Mouse (Mus musculus): ENCODE data around the gene Jam3. TPM values are rescaled to one million over a fixed set of nuclear protein-coding genes. Genes with fewer than 3 reads are reported as not detected.

Jam3 gene
- polyA plus RNA-seq, 1 experiment from 2014 or later: 78.3 TPM

- Histone ChIP-seq H3K9ac (ENCODE audit: low read depth, low read length) (no peak overlapping the region), H3K4me2 (replicated peaks; ENCODE audit: low read depth, low read length) (no peak overlapping the region), H3K4me1 (ENCODE audit: control insufficient read depth, insufficient read depth, low read length) (peaks cover 6% of the 10 kb centered on the region; the same call in 1 of the 2 replicates), H3K27ac (ENCODE audit: low read depth, low read length) (no peak overlapping the region), H3K4me3 (ENCODE audit: low read length) (no peak overlapping the region), H3K27me3 (ENCODE audit: control insufficient read depth, insufficient read depth, low read length) (no peaks in the 10 kb centered on the region), H3K9me3 (ENCODE audit: control insufficient read depth, low read length) (no peaks in the 10 kb centered on the region), H3K36me3 (ENCODE audit: control insufficient read depth, insufficient read depth, low read length) (no peaks in the 10 kb centered on the region)
- ATAC-seq (ENCODE audit: low FRiP score, low TSS enrichment): no peak
- WGBS: 71% methylated on average over 8 of the region's 8 CpGs
Measured at GRCm38 (mm10) chr9:27190461-27190860, 35.2 kb upstream of the Jam3 start.

DNA sequence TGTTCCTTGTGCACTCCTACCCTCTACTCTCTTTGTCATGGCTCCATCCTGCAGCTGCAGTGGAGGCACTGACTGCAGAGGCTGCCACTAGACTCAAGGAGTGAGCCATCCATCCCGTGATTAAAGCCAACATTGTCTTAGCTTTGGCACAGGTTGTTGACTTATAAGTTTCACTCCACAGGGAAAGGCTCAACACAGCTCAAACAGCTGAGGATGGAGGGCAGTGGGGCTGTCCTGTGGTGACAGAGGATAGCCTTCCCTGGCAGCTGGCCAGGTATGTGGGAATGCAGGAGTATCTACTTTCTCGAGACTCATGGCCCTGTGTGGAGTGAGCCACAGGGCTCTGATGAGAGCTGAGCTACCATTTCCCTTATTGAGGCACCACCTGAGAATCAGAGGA, 34.1 kb upstream of the Jam3 start:
- Histone ChIP-seq H3K27ac (ENCODE audit: low read depth, low read length) (no peak overlapping the region), H3K27me3 (ENCODE audit: control insufficient read depth, insufficient read depth, low read length) (no peaks in the 10 kb centered on the region), H3K36me3 (ENCODE audit: control insufficient read depth, insufficient read depth, low read length) (no peaks in the 10 kb centered on the region), H3K4me3 (ENCODE audit: low read length) (no peak overlapping the region), H3K4me2 (replicated peaks; ENCODE audit: low read depth, low read length) (no peak overlapping the region), H3K9me3 (ENCODE audit: control insufficient read depth, low read length) (no peaks in the 10 kb centered on the region), H3K4me1 (ENCODE audit: control insufficient read depth, insufficient read depth, low read length) (peaks cover 6% of the 10 kb centered on the region; the same call in 1 of the 2 replicates), H3K9ac (ENCODE audit: low read depth, low read length) (no peak overlapping the region)
- 60% methylated on average over 2 of the region's 2 CpGs for WGBS
- ATAC-seq (ENCODE audit: low FRiP score, low TSS enrichment): no peak

- no peaks in the 10 kb centered on the region for H3K36me3 ChIP-seq (ENCODE audit: control insufficient read depth, insufficient read depth, low read length)
- ATAC-seq (ENCODE audit: low FRiP score, low TSS enrichment): no peak
- no peaks in the 10 kb centered on the region for H3K27me3 ChIP-seq (ENCODE audit: control insufficient read depth, insufficient read depth, low read length)
- H3K4me1 ChIP-seq (ENCODE audit: control insufficient read depth, insufficient read depth, low read length): peaks cover 6% of the 10 kb centered on the region; the same call in 1 of the 2 replicates
- no peak overlapping the region for H3K9ac ChIP-seq (ENCODE audit: low read depth, low read length)
- H3K4me3 ChIP-seq (ENCODE audit: low read length): no peak overlapping the region
- H3K4me2 ChIP-seq (replicated peaks; ENCODE audit: low read depth, low read length): no peak overlapping the region
- no peak overlapping the region for H3K27ac ChIP-seq (ENCODE audit: low read depth, low read length)
- H3K9me3 ChIP-seq (ENCODE audit: control insufficient read depth, low read length): no peaks in the 10 kb centered on the region
- 77% methylated on average over 7 of the region's 7 CpGs for WGBS
Measured at GRCm38 (mm10) chr9:27188677-27189241, 33.5 kb upstream of the Jam3 start.

DNA sequence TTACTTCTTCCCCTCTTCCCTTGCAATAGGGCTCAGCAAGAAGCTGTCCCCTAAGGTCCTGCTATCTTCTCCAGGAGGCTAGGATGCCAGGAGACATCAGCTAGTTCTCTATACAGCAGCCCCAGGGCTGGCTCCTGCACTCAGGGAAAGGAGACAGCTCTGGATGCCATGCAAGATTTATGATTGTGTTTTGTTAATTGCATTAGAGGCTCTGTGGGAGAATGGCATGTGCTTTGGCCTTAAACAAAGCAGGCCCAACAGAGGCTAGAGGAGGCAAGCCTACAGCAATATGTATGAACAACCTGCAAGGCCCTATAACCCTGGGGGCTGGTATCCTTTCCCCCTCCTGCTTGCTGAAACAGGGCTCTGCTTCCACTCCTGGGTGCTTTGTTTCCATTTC, 30.6 kb upstream of the Jam3 start:
- Histone ChIP-seq H3K27me3 (ENCODE audit: control insufficient read depth, insufficient read depth, low read length) (no peaks in the 10 kb centered on the region), H3K9me3 (ENCODE audit: control insufficient read depth, low read length) (no peaks in the 10 kb centered on the region), H3K4me3 (ENCODE audit: low read length) (no peak overlapping the region), H3K9ac (ENCODE audit: low read depth, low read length) (no peak overlapping the region), H3K36me3 (ENCODE audit: control insufficient read depth, insufficient read depth, low read length) (no peaks in the 10 kb centered on the region), H3K27ac (ENCODE audit: low read depth, low read length) (no peak overlapping the region), H3K4me1 (ENCODE audit: control insufficient read depth, insufficient read depth, low read length) (no peaks in the 10 kb centered on the region), H3K4me2 (replicated peaks; ENCODE audit: low read depth, low read length) (no peak overlapping the region)
- no peak; the same call in 1 of the 2 replicates for ATAC-seq (ENCODE audit: low FRiP score, low TSS enrichment)

- Histone ChIP-seq H3K9ac (ENCODE audit: low read depth, low read length) (no peak overlapping the region), H3K27ac (ENCODE audit: low read depth, low read length) (no peak overlapping the region), H3K4me2 (replicated peaks; ENCODE audit: low read depth, low read length) (no peak overlapping the region), H3K27me3 (ENCODE audit: control insufficient read depth, insufficient read depth, low read length) (no peaks in the 10 kb centered on the region), H3K9me3 (ENCODE audit: control insufficient read depth, low read length) (no peaks in the 10 kb centered on the region), H3K4me3 (ENCODE audit: low read length) (no peak overlapping the region), H3K36me3 (ENCODE audit: control insufficient read depth, insufficient read depth, low read length) (no peaks in the 10 kb centered on the region), H3K4me1 (ENCODE audit: control insufficient read depth, insufficient read depth, low read length) (no peaks in the 10 kb centered on the region)
- no peak for ATAC-seq (ENCODE audit: low FRiP score, low TSS enrichment)
- WGBS: 78% methylated on average over 5 of the region's 5 CpGs
Measured at GRCm38 (mm10) chr9:27182087-27182486, 26.9 kb upstream of the Jam3 start.

GRCm38 (mm10) chr9:27180492-27180891, 25.3 kb upstream of the Jam3 start:
- H3K9me3 ChIP-seq (ENCODE audit: control insufficient read depth, low read length): no peaks in the 10 kb centered on the region
- H3K36me3 ChIP-seq (ENCODE audit: control insufficient read depth, insufficient read depth, low read length): no peaks in the 10 kb centered on the region

GRCm38 (mm10) chr9:27178935-27179334, 23.7 kb upstream of the Jam3 start:
- no peak overlapping the region for H3K4me2 ChIP-seq (replicated peaks; ENCODE audit: low read depth, low read length)
- H3K36me3 ChIP-seq (ENCODE audit: control insufficient read depth, insufficient read depth, low read length): no peaks in the 10 kb centered on the region
- H3K9me3 ChIP-seq (ENCODE audit: control insufficient read depth, low read length): no peaks in the 10 kb centered on the region
- H3K4me1 ChIP-seq (ENCODE audit: control insufficient read depth, insufficient read depth, low read length): no peaks in the 10 kb centered on the region
- no peaks in the 10 kb centered on the region for H3K27me3 ChIP-seq (ENCODE audit: control insufficient read depth, insufficient read depth, low read length)
- WGBS: 52% methylated on average over 4 of the region's 4 CpGs
- no peak for ATAC-seq (ENCODE audit: low FRiP score, low TSS enrichment)
- no peak overlapping the region for H3K27ac ChIP-seq (ENCODE audit: low read depth, low read length)
- no peak overlapping the region for H3K9ac ChIP-seq (ENCODE audit: low read depth, low read length)
- no peak overlapping the region for H3K4me3 ChIP-seq (ENCODE audit: low read length)

More at GRCm38 (mm10) chr9:27180492-27180891, 25.3 kb upstream of the Jam3 start:
- Histone ChIP-seq H3K4me1 (ENCODE audit: control insufficient read depth, insufficient read depth, low read length) (no peaks in the 10 kb centered on the region), H3K4me3 (ENCODE audit: low read length) (no peak overlapping the region), H3K27me3 (ENCODE audit: control insufficient read depth, insufficient read depth, low read length) (no peaks in the 10 kb centered on the region), H3K4me2 (replicated peaks; ENCODE audit: low read depth, low read length) (no peak overlapping the region), H3K9ac (ENCODE audit: low read depth, low read length) (no peak overlapping the region), H3K27ac (ENCODE audit: low read depth, low read length) (no peak overlapping the region)
- no peak for ATAC-seq (ENCODE audit: low FRiP score, low TSS enrichment)
- 45% methylated on average over 3 of the region's 3 CpGs for WGBS

DNA sequence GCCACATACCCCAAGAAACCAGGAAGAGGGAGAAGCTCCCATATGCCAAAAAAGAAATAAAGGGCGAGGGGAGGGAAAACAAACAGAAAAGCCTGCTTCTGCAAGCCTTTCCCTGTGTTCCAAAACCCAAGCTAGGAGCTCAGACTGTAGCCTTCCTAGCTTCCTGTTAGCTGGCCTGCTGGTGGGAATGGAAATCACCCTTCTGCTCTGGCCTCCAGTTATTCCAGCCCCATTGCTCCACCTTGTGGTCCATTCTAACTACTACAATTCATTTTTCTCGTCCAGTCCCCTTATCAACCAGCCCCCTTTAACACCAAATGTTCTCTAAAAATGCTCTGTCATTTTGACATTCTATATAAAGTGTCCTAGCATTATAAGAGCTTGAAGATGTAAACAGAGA, 20.9 kb upstream of the Jam3 start:
- Histone ChIP-seq H3K4me3 (ENCODE audit: low read length) (no peak overlapping the region), H3K27me3 (ENCODE audit: control insufficient read depth, insufficient read depth, low read length) (no peaks in the 10 kb centered on the region), H3K9ac (ENCODE audit: low read depth, low read length) (no peak overlapping the region), H3K9me3 (ENCODE audit: control insufficient read depth, low read length) (no peaks in the 10 kb centered on the region), H3K27ac (ENCODE audit: low read depth, low read length) (no peak overlapping the region), H3K4me1 (ENCODE audit: control insufficient read depth, insufficient read depth, low read length) (no peaks in the 10 kb centered on the region), H3K4me2 (replicated peaks; ENCODE audit: low read depth, low read length) (no peak overlapping the region), H3K36me3 (ENCODE audit: control insufficient read depth, insufficient read depth, low read length) (no peaks in the 10 kb centered on the region)
- WGBS: 0% methylated on average over 2 of the region's 2 CpGs
- ATAC-seq (ENCODE audit: low FRiP score, low TSS enrichment): peak; percentile 77

GRCm38 (mm10) chr9:27175682-27176081, 20.5 kb upstream of the Jam3 start:
- Histone ChIP-seq H3K4me2 (replicated peaks; ENCODE audit: low read depth, low read length) (no peak overlapping the region), H3K4me3 (ENCODE audit: low read length) (no peak overlapping the region), H3K9ac (ENCODE audit: low read depth, low read length) (no peak overlapping the region), H3K9me3 (ENCODE audit: control insufficient read depth, low read length) (no peaks in the 10 kb centered on the region), H3K4me1 (ENCODE audit: control insufficient read depth, insufficient read depth, low read length) (no peaks in the 10 kb centered on the region), H3K27ac (ENCODE audit: low read depth, low read length) (no peak overlapping the region), H3K27me3 (ENCODE audit: control insufficient read depth, insufficient read depth, low read length) (no peaks in the 10 kb centered on the region), H3K36me3 (ENCODE audit: control insufficient read depth, insufficient read depth, low read length) (no peaks in the 10 kb centered on the region)
- ATAC-seq (ENCODE audit: low FRiP score, low TSS enrichment): 0 out of 2 replicates have a peak, but pooled peaks have one; percentile 39
- 92% methylated on average over 6 of the region's 6 CpGs for WGBS
